Mouse (Mus musculus) bone marrow, adult 2 months (tissue): ENCODE results near the gene Klhl2. TPM values are rescaled to one million over a fixed set of nuclear protein-coding genes. Genes with fewer than 3 reads are reported as not detected.

ENCODE experiments used
- H3K27ac ChIP-seq: fragments of 200-500 bp; 2 replicates; pipeline ENCODE4 v1.5.1; 2012; ENCODE audit warnings: low read depth, mild to moderate bottlenecking, control low read depth, inconsistent platforms, low read length; ENCODE audit not compliant: control insufficient read depth, poor library complexity, insufficient read depth
- H3K4me1 ChIP-seq: fragments of 200-500 bp; 2 replicates; pipeline ENCODE4 v1.6.1; 2011; ENCODE audit warnings: low read length; ENCODE audit not compliant: control insufficient read depth, insufficient read depth
- H3K4me3 ChIP-seq: fragments of 200-500 bp; replicated peaks from 2 replicates; pipeline ENCODE3; 2011; ENCODE audit warnings: mild to moderate bottlenecking, low read depth, low read length, control low read depth; ENCODE audit not compliant: control insufficient read depth
- CTCF ChIP-seq: fragments of 200-500 bp; IDR thresholded peaks from 2 replicates; pipeline ENCODE4 v1.5.1; 2011; ENCODE audit warnings: low read length, control low read depth; ENCODE audit not compliant: control insufficient read depth, insufficient read depth
- POLR2A ChIP-seq: fragments of 200-500 bp; IDR thresholded peaks from 2 replicates; pipeline ENCODE4 v1.6.1; 2011; ENCODE audit warnings: low read depth, mild to moderate bottlenecking, control low read depth, low read length, borderline replicate concordance; ENCODE audit not compliant: control insufficient read depth
- WGBS: fragments of 180-500 bp; shearing (Covaris S2); methylation state at CpG from one replicate; pipeline ENCODE4 v1.1.7; 2018; 5-methylcytosine and 5-hydroxymethylcytosine counted together
- polyA plus RNA-seq: library from polyadenylated mRNA; stranded (reverse); fragments of >200 nt; gene quantifications from 2 replicates; pipeline ENCODE4 v1.2.4, GENCODE M21; 2011; ENCODE audit warnings: low replicate concordance; ENCODE audit not compliant: missing spikeins, insufficient read depth, insufficient read length

Klhl2 gene
- polyA plus RNA-seq, 1 experiment: 6.2 TPM

DNA sequence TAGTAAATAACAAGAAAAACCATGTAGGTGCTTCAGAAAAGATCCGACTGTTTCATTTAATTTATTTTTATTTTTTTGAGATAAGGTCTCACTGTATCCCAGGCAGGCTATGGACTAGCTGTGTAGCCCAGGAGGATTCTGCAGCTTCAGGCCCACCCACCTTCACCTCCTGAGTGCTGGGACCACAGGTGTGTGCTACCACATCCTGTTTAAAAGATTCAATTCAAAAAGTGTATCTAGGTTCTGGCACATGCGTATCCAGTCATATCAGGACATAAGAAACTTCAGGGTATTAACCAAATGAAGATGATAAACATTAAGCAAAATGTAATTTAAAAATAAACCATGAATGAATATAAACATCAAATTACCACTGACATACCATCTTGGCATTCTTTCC lies 126.6 kb downstream of the Klhl2 start:
- Histone ChIP-seq H3K4me1 (no peaks in the 10 kb centered on the region), H3K4me3 (no peak overlapping the region), H3K27ac (no peak overlapping the region)
- WGBS: 86% methylated on average over 2 of the region's 2 CpGs
- TF ChIP-seq CTCF (no peak), POLR2A (no peak)

DNA sequence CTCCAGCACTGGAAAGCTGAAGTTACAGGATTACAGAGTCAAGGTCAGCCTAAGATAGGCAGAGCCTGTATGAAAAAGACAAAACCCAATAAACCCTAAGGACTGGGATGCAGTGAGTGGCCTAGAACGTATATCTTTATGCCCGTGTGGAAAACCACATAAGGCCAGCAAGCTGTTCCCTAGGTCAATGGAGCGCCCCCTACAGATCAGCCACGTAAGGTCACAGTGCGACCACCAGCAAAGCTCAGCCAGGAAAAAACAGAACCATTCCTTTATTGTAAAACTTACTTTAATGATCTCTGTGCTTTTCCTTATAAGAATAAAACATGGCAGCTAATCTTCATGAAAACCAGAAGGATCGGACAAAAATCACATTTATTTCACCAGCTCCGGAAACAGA lies 131.9 kb downstream of the Klhl2 start:
- WGBS: 90% methylated on average over 7 of the region's 7 CpGs
- Histone ChIP-seq H3K4me1 (no peaks in the 10 kb centered on the region), H3K4me3 (no peak overlapping the region), H3K27ac (no peak overlapping the region)
- TF ChIP-seq POLR2A (no peak), CTCF (0 out of 2 replicates have a peak, but pooled peaks have one; percentile 7)

DNA sequence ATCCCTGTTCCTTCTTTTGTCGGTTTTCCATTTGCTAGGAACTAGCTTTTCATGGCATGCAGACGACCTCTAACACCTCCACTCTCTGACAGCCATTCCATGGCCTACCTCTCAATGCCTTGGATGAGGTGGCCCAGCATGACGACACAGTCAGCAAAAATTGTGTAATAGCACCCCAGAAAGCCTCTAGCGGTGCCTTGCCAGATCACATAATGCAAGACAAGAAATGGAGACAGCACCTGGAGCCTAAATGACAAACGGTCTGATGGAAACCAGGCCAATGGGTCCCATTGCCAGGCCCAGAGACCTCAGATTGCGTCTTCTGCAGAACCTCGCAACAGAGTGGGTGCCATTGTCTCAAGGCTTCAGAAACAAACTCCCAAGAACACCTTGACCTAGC lies 137.3 kb downstream of the Klhl2 start:
- Histone ChIP-seq H3K27ac (no peak overlapping the region), H3K4me3 (no peak overlapping the region), H3K4me1 (no peaks in the 10 kb centered on the region)
- TF ChIP-seq CTCF: no peak
- TF ChIP-seq POLR2A: no peak
- 71% methylated on average over 7 of the region's 7 CpGs for WGBS

DNA sequence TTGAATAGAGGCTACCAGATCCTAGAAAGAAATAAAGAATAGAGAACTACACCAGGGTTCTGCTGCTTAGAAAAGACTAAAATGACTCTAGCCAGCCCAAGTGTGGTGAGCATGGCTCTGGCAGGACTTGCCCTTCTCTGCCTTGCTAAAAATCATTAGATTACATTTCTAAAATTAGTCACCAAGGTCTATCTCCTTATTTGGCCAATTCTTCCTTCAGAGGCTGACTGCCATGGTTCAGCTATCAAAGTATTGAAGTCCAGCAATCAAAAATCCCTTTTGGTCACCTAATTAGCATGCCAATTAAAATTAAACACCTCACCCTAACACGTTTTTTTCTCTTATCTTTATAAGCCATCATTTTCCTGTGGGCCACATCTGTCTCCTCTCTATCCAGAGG lies 138.3 kb downstream of the Klhl2 start:
- H3K4me3 ChIP-seq: no peak overlapping the region
- H3K27ac ChIP-seq: no peak overlapping the region
- 5% methylated on average over 1 of the region's 1 CpGs for WGBS

DNA sequence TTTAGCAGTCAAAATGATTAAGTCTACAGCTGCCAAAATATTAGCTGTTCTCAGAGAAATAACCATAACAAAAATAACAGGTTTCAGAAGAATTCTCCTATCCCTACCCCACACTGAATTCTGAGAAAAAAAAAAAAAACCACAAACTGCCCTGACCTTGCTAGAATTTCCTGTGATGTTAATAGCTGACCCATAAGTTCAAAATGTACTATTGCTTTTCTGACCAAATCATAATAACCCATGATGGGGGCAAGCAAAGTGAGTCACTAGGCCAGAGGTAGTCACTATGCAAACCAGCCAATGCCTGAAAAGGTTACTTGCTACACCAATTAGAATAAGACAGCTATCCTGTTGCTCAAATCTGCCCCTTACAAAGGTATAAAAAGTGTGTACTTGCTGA lies 142.3 kb downstream of the Klhl2 start:
- Histone ChIP-seq H3K27ac (no peak overlapping the region), H3K4me3 (no peak overlapping the region), H3K4me1 (no peaks in the 10 kb centered on the region)
- TF ChIP-seq CTCF (no peak), POLR2A (no peak)

More for the DNA sequence above, 138.3 kb downstream of the Klhl2 start:
- TF ChIP-seq CTCF (no peak), POLR2A (no peak)
- no peaks in the 10 kb centered on the region for H3K4me1 ChIP-seq

DNA sequence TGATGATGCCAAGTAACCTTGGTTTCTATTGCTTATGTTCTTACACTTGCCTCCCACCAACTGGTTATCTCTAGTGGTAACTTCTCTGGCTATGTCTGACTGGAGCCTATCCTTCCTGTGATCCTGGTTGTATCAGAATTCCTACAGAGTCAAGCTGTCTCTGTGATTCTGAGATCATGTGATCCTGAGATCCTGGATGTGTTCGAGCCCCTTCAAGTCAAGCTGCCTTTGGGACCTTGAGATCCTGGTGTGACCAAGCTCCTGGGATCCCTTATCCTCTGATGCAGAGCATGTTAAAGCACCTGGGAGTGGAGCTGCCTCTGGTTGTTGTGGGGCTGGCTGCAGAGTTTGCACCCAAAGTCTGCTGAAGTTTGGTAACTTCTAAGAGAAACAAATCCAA lies 146.6 kb downstream of the Klhl2 start:
- TF ChIP-seq CTCF (no peak), POLR2A (no peak)
- Histone ChIP-seq H3K4me3 (no peak overlapping the region), H3K4me1 (no peaks in the 10 kb centered on the region), H3K27ac (no peak overlapping the region)
- 79% methylated on average over 1 of the region's 1 CpGs for WGBS

DNA sequence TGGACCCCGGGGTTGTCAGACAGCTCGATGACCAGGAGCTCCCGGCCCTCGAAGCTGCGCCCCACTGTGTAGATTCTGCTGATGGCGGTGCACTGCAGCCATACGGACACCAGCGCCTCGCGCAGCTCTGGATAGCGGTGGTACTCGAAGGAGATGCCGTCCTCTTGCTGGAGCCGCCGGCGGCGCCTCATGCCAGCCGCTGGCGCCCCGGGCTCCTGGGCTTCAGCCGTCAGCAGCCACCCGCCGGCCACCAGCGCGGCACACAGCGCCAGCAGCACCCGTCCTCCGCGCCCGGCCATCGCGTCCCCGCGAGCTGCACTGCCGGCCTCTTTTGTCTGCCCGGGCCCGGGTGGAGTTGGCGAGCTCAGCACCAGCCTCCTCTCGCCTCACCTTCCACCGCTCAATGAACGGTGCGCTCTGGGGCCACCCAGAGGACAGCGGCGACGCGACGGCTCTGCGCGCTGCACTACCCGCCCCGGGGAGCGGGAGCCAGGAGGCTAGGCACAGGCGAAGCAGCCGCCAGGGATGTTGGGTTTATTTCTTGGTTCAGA lies 157.1 kb downstream of the Klhl2 start, which contains the start of gene Cpe:
Gene Cpe, minus strand, starts transcription at position 404 of the 551 bp plus-strand sequence.
- Histone ChIP-seq H3K27ac (no peak within 1 kb of the TSS), H3K4me3 (no peak within 1 kb of the TSS), H3K4me1 (no peaks in the 10 kb centered on the region)
- no peak for TF ChIP-seq POLR2A
- no peak for TF ChIP-seq CTCF
- under 1% methylated on average over 54 of the region's 54 CpGs for WGBS

DNA sequence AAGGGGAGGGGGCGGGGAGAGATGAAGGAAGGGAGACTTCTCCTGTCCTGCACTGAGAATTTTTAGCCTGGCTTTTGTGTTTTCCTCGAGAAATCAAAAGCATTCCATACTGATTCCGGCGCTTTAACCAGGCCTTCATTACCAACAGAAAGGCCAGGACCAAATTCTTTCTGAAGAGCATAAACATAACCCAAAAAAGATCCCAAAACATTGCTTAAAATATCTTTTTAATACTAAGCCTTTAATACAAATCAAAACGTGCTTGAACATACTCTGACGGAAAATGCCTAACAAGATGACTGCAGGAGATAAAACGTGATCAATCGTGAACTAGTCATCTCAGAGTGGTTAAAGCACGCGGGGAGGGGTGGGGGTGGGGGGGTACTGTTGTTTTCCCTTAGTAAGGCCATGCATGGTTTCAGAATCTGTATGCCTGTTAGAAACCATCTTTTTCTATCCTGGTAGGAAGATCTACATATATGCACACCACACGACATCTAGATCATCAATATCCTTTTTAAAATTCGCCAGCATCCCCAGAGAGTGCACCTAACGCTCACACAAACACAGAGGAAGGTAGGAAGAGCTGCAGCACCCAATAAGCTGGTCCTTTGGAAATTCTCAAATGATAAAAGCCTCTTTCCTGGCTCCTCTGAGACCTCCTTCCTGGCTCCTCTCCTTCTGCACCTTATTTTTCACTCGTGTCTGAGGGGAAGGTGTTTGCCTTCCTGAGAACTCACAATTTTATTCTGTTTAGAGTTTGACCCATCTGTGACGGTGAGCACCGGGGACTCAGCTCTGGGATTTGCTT lies 158.0 kb downstream of the Klhl2 start:
- Histone ChIP-seq H3K4me3 (no peak overlapping the region), H3K4me1 (no peaks in the 10 kb centered on the region), H3K27ac (no peak overlapping the region)
- 30% methylated on average over 16 of the region's 16 CpGs for WGBS
- no peak for TF ChIP-seq POLR2A
- no peak for TF ChIP-seq CTCF
